Mouse (Mus musculus): ENCODE measurements around the gene Gzmm. TPM values are rescaled to one million over a fixed set of nuclear protein-coding genes. Genes with fewer than 3 reads are reported as not detected.

Gene Gzmm
- total RNA-seq, 2 experiments from 2014 or later = not detected

Other genes starting within 250 kb of the Gzmm start
- gene Vmn2r83, start 220.3 kb upstream of the Gzmm start, total RNA-seq (2015; ENCODE audit: low replicate concordance) = not detected in 2 replicates
- gene Vmn2r83, start 220.3 kb upstream of the Gzmm start, total RNA-seq (2017; ENCODE audit: low replicate concordance) = not detected in 2 replicates
- 2.5 TPM in 1 of 2 replicates, not detected in the other for gene Plpp2, start 155.2 kb upstream of the Gzmm start, total RNA-seq (2015; ENCODE audit: low replicate concordance)
- not detected in 2 replicates for gene Plpp2, start 155.2 kb upstream of the Gzmm start, total RNA-seq (2017; ENCODE audit: low replicate concordance)
- not detected in 2 replicates for gene Mier2, start 133.8 kb upstream of the Gzmm start, total RNA-seq (2015; ENCODE audit: low replicate concordance)
- gene Mier2, start 133.8 kb upstream of the Gzmm start, total RNA-seq (2017; ENCODE audit: low replicate concordance) = 0.77 TPM in 1 of 2 replicates, not detected in the other
- not detected in 2 replicates for gene Theg, start 101.7 kb upstream of the Gzmm start, total RNA-seq (2015; ENCODE audit: low replicate concordance)
- gene Theg, start 101.7 kb upstream of the Gzmm start, total RNA-seq (2017; ENCODE audit: low replicate concordance) = not detected in 2 replicates
- not detected in 2 replicates for gene C2cd4c, start 75.0 kb upstream of the Gzmm start, total RNA-seq (2015; ENCODE audit: low replicate concordance)
- gene C2cd4c, start 75.0 kb upstream of the Gzmm start, total RNA-seq (2017; ENCODE audit: low replicate concordance) = not detected in 2 replicates
- not detected in 2 replicates for gene Shc2, start 51.1 kb upstream of the Gzmm start, total RNA-seq (2015; ENCODE audit: low replicate concordance)
- gene Shc2, start 51.1 kb upstream of the Gzmm start, total RNA-seq (2017; ENCODE audit: low replicate concordance) = not detected in 2 replicates
- not detected in 2 replicates for gene Odf3l2, start 43.3 kb upstream of the Gzmm start, total RNA-seq (2015; ENCODE audit: low replicate concordance)
- gene Odf3l2, start 43.3 kb upstream of the Gzmm start, total RNA-seq (2017; ENCODE audit: low replicate concordance) = not detected in 2 replicates
- not detected in 2 replicates for gene Madcam1, start 24.5 kb upstream of the Gzmm start, total RNA-seq (2015; ENCODE audit: low replicate concordance)
- gene Madcam1, start 24.5 kb upstream of the Gzmm start, total RNA-seq (2017; ENCODE audit: low replicate concordance) = not detected in 2 replicates
- 12.2 and 15.9 TPM in 2 replicates for gene Tpgs1, start 19.7 kb upstream of the Gzmm start, total RNA-seq (2015; ENCODE audit: low replicate concordance)
- 1.9 and 8.3 TPM in 2 replicates for gene Tpgs1, start 19.7 kb upstream of the Gzmm start, total RNA-seq (2017; ENCODE audit: low replicate concordance)
- gene Cdc34, start 6.8 kb upstream of the Gzmm start, total RNA-seq (2015; ENCODE audit: low replicate concordance) = 42.2 and 66.7 TPM in 2 replicates
- gene Cdc34, start 6.8 kb upstream of the Gzmm start, total RNA-seq (2017; ENCODE audit: low replicate concordance) = 82.7 and 87.2 TPM in 2 replicates
- gene Bsg, start 15.5 kb downstream of the Gzmm start, total RNA-seq (2015; ENCODE audit: low replicate concordance) = 1,896 and 2,324 TPM in 2 replicates
- 1,328 and 1,345 TPM in 2 replicates for gene Bsg, start 15.5 kb downstream of the Gzmm start, total RNA-seq (2017; ENCODE audit: low replicate concordance)
- gene Hcn2, start 27.6 kb downstream of the Gzmm start, total RNA-seq (2015; ENCODE audit: low replicate concordance) = not detected in 2 replicates
- not detected in 2 replicates for gene Hcn2, start 27.6 kb downstream of the Gzmm start, total RNA-seq (2017; ENCODE audit: low replicate concordance)
- 8.0 TPM in 1 of 2 replicates, not detected in the other for gene Polrmt, start 57.6 kb downstream of the Gzmm start, total RNA-seq (2015; ENCODE audit: low replicate concordance)
- gene Polrmt, start 57.6 kb downstream of the Gzmm start, total RNA-seq (2017; ENCODE audit: low replicate concordance) = 0.64 and 4.4 TPM in 2 replicates
- not detected in 2 replicates for gene Fgf22, start 66.1 kb downstream of the Gzmm start, total RNA-seq (2015; ENCODE audit: low replicate concordance)
- not detected in 2 replicates for gene Fgf22, start 66.1 kb downstream of the Gzmm start, total RNA-seq (2017; ENCODE audit: low replicate concordance)
- gene Rnf126, start 77.9 kb downstream of the Gzmm start, total RNA-seq (2015; ENCODE audit: low replicate concordance) = 40.0 and 58.7 TPM in 2 replicates
- 18.3 and 19.4 TPM in 2 replicates for gene Rnf126, start 77.9 kb downstream of the Gzmm start, total RNA-seq (2017; ENCODE audit: low replicate concordance)
- gene Fstl3, start 88.3 kb downstream of the Gzmm start, total RNA-seq (2015; ENCODE audit: low replicate concordance) = 5.4 TPM in 1 of 2 replicates, not detected in the other
- 0.38 and 1.3 TPM in 2 replicates for gene Fstl3, start 88.3 kb downstream of the Gzmm start, total RNA-seq (2017; ENCODE audit: low replicate concordance)
- gene Prss57, start 101.9 kb downstream of the Gzmm start, total RNA-seq (2015; ENCODE audit: low replicate concordance) = 25.6 and 44.0 TPM in 2 replicates
- gene Prss57, start 101.9 kb downstream of the Gzmm start, total RNA-seq (2017; ENCODE audit: low replicate concordance) = 1.1 and 6.5 TPM in 2 replicates
- 8.8 and 16.2 TPM in 2 replicates for gene Palm, start 104.6 kb downstream of the Gzmm start, total RNA-seq (2015; ENCODE audit: low replicate concordance)
- gene Palm, start 104.6 kb downstream of the Gzmm start, total RNA-seq (2017; ENCODE audit: low replicate concordance) = 2.0 and 9.2 TPM in 2 replicates
- not detected in 2 replicates for gene Misp, start 132.0 kb downstream of the Gzmm start, total RNA-seq (2015; ENCODE audit: low replicate concordance)
- not detected in 2 replicates for gene Misp, start 132.0 kb downstream of the Gzmm start, total RNA-seq (2017; ENCODE audit: low replicate concordance)
- 134 and 185 TPM in 2 replicates for gene Ptbp1, start 165.4 kb downstream of the Gzmm start, total RNA-seq (2015; ENCODE audit: low replicate concordance)
- 89.3 and 94.7 TPM in 2 replicates for gene Ptbp1, start 165.4 kb downstream of the Gzmm start, total RNA-seq (2017; ENCODE audit: low replicate concordance)
- 247 and 296 TPM in 2 replicates for gene Prtn3, start 185.5 kb downstream of the Gzmm start, total RNA-seq (2015; ENCODE audit: low replicate concordance)
- gene Prtn3, start 185.5 kb downstream of the Gzmm start, total RNA-seq (2017; ENCODE audit: low replicate concordance) = 52.3 and 54.7 TPM in 2 replicates
- gene Plppr3, start 185.6 kb downstream of the Gzmm start, total RNA-seq (2015; ENCODE audit: low replicate concordance) = 0.84 TPM in 1 of 2 replicates, not detected in the other
- 0.83 and 1.7 TPM in 2 replicates for gene Plppr3, start 185.6 kb downstream of the Gzmm start, total RNA-seq (2017; ENCODE audit: low replicate concordance)
- 613 and 617 TPM in 2 replicates for gene Elane, start 197.2 kb downstream of the Gzmm start, total RNA-seq (2015; ENCODE audit: low replicate concordance)
- 146 and 166 TPM in 2 replicates for gene Elane, start 197.2 kb downstream of the Gzmm start, total RNA-seq (2017; ENCODE audit: low replicate concordance)
- not detected in 2 replicates for gene Cfd, start 201.8 kb downstream of the Gzmm start, total RNA-seq (2015; ENCODE audit: low replicate concordance)
- not detected in 2 replicates for gene Cfd, start 201.8 kb downstream of the Gzmm start, total RNA-seq (2017; ENCODE audit: low replicate concordance)
- gene Med16, start 219.9 kb downstream of the Gzmm start, total RNA-seq (2015; ENCODE audit: low replicate concordance) = 5.9 and 17.7 TPM in 2 replicates
- gene Med16, start 219.9 kb downstream of the Gzmm start, total RNA-seq (2017; ENCODE audit: low replicate concordance) = 8.0 and 9.1 TPM in 2 replicates
- not detected in 2 replicates for gene Gm26602, start 221.8 kb downstream of the Gzmm start, total RNA-seq (2015; ENCODE audit: low replicate concordance)
- 22.8 TPM in 1 of 2 replicates, not detected in the other for gene Gm26602, start 221.8 kb downstream of the Gzmm start, total RNA-seq (2017; ENCODE audit: low replicate concordance)
- gene Kiss1r, start 228.0 kb downstream of the Gzmm start, total RNA-seq (2015; ENCODE audit: low replicate concordance) = not detected in 2 replicates
- not detected in 2 replicates for gene Kiss1r, start 228.0 kb downstream of the Gzmm start, total RNA-seq (2017; ENCODE audit: low replicate concordance)
- 60.2 and 65.4 TPM in 2 replicates for gene R3hdm4, start 232.2 kb downstream of the Gzmm start, total RNA-seq (2015; ENCODE audit: low replicate concordance)
- 37.4 and 45.8 TPM in 2 replicates for gene R3hdm4, start 232.2 kb downstream of the Gzmm start, total RNA-seq (2017; ENCODE audit: low replicate concordance)
- gene Arid3a, start 238.0 kb downstream of the Gzmm start, total RNA-seq (2015; ENCODE audit: low replicate concordance) = 4.2 and 9.7 TPM in 2 replicates
- 4.8 and 8.6 TPM in 2 replicates for gene Arid3a, start 238.0 kb downstream of the Gzmm start, total RNA-seq (2017; ENCODE audit: low replicate concordance)